Mouse (Mus musculus) thymus, postnatal 0 days (tissue): ENCODE results near the gene Nckap5l. TPM values are rescaled to one million over a fixed set of nuclear protein-coding genes. Genes with fewer than 3 reads are reported as not detected.

Experiments used
- DNase-seq: peaks from one replicate; pipeline ENCODE4 v3.0.0-alpha.2; 2015; ENCODE audit warnings: low spot score
- polyA plus RNA-seq: library from polyadenylated mRNA; unstranded; fragments of >200 nt; fragmentation: Nextera tagmentation; extraction: Ambion mirVana; gene quantifications from 2 replicates; pipeline ENCODE4 v1.2.1, GENCODE M21; 2015

The Nckap5l gene
- 5.7 and 6.0 TPM in 2 replicates for polyA plus RNA-seq

DNA sequence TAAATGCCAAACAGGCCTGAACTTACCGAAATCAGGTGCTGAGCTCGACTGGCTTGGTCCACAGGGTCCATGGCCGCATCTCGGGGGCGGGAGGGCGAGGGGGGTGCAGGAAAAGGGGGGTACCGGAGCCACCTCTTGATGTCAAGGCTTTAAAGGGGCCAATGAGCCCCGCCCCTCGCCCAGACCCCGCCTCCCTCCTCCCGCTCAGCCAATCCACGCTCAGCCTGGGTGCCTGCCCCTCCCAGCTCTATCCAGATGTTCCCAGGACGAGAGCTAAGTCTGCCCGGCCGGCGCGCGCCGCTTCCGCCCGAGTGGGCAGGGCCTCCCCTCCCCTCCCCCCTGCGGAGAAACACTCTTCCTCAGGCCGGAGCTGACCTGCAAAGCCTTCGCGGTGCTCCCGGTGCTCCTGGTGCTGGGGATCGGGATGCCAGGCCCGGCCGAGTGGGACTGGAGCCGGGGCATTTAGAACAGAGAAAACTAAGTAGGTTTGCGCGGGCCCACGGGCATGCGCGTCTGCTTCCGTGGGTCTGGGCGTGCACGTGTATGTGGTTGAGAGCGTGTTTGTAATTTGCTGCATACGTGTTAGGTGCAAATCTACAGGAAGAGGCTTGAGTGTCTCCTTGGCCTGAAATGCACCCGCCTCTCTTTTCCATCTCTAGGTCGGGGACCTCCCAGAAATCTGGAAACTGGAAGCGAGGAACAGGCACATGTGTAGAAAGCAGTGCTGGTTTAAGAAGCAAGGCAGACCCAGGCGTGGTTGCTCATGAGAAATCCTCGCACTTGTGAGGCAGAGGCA lies at the start of gene Nckap5l:
Nckap5l (minus strand) TSS at position 143 of the 796 bp plus-strand sequence.
- peak; percentile 95 for DNase-seq

DNA sequence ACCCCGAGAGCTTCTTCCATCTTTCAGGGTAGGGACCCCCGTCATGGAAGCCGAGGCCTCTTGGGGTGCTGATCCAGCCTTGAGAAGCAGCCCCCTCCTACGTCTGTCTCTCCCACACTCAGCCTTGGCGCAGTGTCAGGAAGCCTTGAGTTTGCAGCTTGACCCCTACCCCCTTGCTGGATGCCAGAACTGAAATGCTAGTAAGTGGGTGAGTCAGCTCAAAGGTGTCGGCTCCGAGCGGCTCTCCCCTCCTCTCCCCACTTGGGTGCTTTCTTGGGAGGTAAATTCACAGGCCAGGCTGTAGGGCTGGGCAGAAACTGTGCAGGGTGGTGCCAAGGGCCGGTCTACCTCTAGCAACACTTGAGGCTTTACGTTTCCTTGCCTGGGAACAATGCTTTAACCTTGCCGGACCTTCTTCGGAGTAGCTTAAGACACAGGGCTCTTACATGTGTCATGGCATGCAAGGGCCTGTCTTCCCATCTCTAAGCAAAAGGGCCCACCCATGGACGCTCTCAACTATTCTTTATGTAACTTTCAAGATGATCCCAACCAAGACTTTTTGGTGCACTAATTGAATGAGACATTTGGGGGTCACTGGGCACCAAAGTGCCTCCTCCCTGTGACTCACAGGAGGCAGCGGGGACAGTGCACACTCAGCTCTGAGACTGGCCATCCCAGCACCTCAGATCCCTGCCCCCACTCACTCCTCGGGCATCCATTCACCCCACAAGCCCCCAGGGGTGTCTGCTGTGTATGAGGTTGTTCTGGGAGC lies 48.0 kb upstream of the Nckap5l start:
- no peak for DNase-seq

DNA sequence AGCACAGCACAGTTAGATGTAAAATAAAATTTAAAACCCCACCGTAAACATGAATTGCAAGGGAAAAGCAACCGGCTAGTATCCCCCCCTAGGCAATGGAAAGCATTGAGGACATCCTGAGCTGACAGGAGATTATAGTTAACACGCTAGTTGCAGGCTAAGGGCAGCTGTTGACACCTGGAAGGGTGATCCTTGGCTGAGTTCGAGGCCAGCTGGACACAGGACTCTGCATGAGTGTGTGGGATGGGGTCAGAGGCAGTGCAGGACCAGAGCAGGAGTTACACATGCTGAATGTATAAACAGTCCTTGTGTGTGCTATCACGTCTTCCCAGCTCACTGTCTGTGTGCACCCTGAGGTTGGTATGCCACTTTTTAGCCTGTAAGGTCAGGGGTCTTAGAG lies 45.7 kb upstream of the Nckap5l start:
- DNase-seq: no peak

DNA sequence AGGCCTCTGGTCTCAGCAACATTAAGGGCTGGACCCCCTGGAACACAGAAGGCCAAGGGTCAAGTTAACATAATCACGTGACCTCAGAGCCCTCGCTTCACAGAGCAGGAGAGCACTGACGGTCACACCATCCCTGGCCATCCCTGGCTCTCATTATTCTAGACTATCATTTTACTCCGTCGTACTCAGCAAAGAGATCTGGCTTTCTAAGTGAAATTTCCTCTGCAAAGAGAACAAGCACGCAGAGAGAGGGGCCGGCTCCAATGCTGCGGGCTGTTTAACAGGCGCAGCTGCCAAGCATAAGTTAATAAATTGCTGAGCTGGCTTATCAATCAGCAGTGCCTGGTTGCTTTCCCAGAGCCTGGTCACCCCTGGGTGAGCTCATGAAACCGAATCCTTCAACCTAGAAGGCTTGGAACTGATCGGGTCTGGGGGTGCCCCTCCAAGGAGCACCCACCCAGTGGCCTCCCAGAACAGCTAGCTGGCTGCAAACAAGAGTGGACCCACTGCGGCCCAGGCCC lies 44.8 kb upstream of the Nckap5l start:
- DNase-seq: no peak

DNA sequence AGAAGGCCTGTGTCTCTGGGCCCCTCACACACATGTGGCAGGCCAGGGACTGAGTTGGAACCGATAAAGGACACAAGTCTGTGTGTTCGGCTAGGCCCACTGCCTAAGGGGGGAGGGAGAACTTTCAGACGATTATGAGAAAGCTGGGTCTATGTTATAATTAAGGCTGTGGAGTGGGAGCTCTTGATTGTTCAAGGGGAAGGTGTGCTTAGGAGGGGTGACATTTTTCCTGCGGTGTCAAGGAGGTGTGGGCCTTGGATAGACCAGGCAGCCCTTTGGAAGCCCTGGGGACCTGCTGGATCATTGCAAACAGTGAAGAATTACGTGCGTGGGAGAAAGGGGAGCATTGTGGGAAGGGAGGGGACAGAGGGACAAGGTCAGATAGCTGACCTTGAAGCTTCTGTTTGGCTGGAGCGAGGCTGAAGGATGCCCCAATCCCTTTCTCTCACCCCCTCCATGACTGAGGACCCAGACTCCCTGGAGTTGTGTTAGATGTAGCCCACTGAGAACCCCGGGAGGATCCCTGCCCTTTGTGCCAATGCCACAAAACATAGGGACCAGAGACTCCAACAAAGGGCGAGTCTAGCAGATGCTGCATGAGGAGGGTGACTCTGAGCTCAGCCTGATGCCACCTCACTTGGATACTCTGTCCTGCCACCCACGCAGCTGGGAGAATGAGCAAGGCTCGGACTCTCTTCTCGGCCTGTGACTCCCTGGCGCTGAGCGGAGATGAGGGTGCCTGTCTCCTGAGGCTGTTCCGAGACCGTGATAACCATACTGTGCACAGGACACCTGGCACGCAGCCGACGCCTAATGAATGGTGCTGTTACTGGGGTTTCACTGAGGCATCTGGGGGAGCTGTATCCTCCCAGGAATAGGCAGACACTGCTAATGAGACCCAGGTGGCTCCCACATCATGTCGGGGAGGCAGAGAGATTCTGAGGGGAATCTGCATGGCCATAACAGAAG lies 44.0 kb upstream of the Nckap5l start:
- no peak for DNase-seq

DNA sequence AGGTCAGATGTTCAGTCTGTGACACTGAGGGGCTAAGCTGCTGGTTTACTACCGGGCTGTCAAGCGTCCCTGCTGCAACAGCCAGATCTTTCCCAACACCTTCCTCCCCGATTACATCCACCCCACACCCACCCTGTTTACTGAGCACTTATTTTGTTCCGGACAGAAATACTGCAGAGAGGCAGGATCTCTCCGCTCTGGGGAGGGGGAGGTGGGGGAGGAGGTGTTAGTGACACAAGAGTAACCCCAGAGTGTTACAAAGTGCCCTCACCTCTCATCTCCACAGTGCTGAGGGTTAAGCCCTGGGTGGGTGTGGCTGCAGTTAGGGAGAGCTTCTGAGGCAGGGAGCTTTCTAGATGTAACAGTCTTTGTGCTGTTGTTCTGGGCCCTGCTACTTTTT lies 42.8 kb upstream of the Nckap5l start:
- no peak for DNase-seq

DNA sequence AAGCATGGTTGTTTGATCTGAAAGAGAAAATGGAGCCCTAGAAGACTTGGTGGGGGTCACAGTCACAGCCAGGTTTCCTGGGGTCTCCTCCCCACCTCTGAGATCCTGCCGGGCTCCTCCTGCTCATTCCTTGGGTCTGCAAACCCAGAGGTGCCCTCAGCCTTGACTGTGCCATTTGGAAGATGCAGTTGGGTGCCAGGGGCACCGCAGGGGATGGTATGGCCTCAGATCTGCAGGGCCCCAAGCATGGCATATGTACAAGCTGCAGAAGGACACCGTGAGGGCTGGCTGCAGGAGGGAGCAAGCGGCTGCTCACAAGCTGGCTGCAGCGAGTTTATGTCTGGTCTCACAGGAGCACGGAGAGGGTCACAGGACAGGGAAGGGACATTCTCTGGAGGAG lies 42.2 kb upstream of the Nckap5l start:
- no peak for DNase-seq

DNA sequence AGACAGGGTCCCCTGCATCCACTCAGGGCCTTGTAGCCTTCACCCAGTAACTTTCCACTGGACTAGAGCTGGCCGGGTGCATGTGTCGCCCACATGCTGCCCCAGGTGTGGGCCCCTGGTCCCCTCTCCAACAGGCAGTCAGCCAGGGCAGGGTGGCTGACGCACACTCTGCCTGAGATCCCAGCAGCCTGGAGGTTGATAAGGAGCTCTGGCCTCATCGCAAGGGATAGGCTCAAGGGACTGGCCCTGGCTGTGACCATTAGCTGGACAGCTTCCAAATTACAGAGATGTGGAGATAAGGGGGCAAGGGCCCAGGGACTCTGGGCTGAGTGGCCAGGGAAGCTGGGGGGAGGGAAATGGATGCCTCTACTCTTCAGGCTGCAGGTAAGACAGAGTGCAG lies 41.2 kb upstream of the Nckap5l start:
- DNase-seq: no peak

DNA sequence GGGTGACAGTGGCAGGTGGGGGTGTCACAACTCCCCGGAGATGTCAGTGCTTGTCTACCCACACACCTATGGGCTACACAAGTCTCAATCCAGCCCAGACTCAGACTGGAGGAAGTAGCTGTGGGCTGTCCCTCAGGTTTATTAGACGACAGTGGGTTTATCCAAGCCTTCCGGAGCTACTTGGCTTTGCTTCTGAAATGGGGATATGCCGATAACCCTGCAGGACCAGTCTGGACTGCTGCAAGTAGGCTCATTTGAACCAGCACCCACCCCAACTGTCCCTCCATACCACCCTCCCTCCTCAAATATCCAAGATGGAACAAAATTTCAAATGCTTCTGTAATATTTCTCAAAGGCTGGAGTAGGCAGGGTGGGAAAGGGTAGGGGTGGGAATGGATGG lies 40.8 kb upstream of the Nckap5l start:
- no peak for DNase-seq

DNA sequence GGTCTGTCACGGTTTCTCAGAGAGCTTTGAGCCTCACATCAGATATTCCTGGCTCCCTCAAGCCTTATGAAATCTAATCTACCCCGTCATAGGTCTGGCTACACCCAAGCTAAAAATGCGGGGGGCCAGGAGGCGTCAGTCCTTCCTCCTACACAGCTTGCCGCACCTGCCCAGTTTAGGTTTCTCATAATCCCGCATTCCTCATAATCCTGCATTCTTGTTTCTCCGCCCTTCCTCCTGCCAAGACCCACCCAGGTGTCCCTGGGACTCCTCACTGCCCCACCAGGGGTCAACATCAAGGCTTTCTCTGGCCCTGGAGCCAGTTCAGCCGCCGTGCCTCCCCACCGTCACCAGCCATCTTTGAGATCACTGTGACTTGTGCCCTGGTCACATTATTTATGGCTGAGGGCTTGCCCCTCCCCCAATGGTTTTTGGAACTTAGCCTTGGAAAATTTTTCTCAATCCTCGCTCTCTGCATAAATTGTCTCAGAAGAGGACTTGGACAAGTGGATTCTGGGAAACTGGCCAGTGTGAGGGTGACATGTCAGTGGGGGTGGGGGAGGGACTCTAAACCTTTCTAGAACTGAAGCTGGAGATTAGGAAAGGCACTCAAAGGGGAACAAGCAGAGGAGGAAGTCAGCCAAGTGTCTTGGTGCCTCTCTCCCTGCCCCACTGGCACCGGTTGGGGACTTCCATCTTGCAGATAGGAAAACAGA lies 40.1 kb upstream of the Nckap5l start:
- no peak for DNase-seq

DNA sequence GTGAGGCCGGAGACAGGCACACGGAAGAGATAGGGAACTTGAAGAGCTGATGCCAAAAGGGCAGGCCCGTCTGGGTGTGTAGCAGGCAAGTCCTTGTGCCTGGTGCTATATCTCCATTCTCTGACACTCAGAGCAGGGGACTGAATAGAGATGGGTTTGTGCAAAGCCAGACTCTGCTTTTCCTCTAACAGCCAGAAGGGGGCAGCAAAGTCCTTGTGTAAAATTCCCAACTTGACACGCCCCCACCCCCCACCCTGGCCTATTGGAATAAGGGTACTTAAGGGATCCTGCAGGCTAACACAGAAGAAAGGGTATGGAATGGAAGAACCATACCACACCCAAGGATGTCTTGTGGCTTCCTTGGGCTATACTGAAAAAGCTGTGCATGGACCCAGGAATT lies 39.5 kb upstream of the Nckap5l start:
- peak; percentile 56 for DNase-seq

DNA sequence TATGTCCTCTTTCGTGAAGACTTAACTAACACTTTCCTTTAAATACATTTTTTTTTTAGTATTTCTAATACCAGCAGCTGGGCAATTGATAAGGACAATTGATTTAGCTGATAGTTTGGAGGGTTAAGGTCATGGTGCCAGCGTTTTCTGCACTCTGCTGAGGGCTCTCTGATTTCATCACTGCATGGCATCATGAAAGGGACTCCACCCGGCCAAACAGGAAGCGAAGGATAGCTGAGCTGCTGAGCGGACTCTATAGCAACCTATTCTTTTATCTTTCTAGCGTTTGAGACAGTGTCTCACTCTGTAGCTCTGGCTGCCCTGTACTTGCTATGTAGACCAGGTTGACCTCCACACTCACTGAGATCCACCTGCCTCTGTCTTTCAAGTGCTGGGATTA lies 27.2 kb upstream of the Nckap5l start:
- DNase-seq: no peak

DNA sequence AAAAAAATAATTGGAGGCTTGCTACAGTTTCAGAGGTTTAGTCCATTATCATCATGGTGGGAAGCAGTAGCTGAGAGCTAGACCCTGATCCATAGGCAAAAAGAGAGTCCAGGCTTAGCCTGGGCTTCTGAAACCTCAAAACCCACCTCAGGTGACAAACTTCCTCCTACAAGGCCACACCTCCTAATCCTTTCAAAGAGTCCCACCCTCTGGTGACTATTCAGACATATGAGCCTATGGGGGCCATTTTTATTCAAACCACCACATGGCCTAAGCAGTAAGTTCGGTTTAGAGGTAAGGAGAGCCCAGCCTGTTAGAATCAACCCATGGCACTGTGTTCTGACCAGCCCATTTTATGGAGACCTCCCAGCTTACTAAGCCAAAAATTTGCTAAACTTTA lies 18.3 kb upstream of the Nckap5l start:
- DNase-seq: no peak

DNA sequence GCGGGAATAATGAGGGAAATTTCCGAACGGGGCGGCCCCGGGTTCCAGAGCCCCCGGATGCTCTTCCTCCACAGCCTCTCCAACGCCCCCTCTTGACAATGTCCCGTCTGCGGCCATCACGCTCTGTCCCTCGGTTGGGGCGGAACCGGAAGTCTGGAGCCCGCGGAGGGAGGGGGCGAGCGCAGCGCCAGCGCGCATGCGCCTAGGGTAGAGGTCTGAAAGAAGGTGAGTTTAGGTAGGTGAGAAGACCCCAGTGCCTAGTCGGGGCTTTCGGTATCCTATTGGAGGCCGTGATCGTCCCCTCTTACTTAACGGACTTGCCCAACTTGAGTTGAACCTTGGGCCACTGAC lies 17.0 kb upstream of the Nckap5l start, which contains the start of gene Bcdin3d:
Bcdin3d (minus strand) TSS at position 155 of the 351 bp plus-strand sequence.
- DNase-seq: peak; percentile 89

DNA sequence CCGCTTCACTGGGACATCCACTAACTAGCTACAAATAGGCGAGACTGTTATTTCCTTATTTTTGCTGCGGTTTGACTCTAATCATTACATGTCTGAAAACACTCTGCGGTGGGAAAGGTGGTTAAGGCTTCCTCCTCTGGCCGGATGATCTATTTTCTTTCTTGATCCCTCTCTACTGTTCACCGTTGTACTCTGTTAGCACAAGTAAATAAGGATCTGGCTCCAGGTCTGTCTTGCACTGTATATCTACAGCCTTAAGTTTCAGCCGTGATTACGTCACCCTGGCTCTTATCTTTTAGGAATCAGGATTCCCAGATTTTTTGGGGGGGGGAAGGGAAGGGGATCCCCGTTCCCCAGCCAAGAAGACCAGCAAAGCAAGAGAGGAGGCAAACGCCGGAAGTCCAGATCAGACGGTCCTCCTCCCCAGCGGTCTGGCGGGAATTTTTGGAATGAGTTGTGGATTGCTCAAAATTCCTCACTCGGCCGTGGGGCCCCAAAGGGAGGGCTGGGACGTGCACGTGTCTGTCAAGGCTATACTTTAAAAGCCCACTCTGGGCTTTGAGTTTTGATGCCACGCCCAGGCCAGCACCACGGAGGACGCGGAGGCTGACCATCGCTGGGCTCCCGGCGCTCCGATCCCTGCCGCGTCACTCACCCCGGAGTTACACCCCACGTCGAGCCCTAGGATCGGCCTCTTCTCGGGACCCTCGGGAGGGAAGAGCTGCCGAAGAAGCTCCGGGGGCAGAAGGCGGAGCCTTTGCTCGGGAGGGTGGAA lies 16.4 kb upstream of the Nckap5l start:
- no peak for DNase-seq

DNA sequence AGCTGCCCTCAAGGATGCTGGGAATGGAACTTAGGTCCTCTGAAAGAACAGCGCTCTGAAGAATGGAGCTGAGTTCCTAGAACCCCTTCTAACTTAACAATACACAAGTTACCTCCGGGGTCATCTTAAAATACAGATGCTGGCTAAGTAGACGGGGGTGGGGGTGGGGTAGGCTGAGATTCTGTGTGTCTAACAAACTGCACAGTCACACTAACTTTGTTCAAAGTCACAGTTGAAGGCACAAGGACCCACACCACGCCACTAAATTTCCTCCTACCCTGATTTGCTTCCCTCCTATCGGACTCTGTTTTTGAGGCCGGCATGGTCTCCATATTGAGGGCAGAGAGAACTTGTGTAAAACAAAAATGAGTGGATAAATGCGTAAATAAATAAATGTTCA lies 15.4 kb upstream of the Nckap5l start:
- DNase-seq: no peak

DNA sequence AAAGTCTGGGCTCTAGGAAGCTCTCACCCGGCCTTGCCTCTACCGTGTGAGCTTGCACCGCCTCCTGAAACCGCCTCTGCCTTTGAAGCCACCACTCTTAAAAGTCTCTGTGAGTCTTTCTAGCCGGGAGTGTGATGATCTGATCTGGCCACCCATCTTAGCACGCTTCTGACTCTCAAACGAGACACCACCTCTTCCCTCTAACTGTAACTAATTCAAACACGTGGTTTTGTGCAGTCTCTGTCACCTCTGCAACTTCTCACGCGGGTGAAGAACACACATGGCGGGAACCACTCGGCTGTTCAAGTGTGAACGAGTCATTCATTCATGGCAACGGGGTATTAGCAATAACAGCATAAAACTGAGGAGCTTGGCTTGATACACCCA lies 14.1 kb upstream of the Nckap5l start:
- DNase-seq: peak; percentile 37

DNA sequence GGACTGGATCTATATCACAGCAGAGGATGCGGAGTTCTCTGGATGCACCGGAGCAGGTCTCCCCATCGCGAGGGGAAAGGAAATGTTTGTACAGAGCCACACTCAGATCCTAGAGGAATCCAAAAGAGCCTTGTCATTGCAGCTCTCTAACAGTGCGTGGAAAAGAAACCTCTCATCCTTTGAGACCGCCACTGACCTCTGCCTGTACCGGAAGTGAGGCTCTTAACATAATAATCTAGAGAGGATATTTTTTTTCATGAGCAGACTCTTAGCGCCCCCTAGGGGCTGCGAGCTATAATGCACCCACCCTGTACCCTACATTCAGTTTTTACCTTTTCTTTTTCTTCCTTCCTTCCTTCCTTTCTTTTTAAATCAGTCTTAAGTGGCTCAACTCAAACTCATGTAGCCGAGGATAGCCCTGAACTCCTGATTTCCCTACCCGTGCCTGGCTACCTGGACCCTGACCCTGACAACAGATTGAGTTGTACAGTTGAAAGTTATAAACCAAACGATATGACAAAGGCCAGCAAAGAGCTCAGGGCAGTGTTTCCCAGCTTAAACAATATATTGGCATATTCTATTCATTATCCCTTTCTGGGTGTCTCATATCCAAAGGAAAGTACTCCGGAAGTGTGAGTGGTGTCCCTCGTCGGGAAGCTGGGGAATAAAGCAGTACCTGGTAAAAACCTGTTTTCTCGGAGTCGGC lies 13.6 kb upstream of the Nckap5l start:
- peak; percentile 66 for DNase-seq

DNA sequence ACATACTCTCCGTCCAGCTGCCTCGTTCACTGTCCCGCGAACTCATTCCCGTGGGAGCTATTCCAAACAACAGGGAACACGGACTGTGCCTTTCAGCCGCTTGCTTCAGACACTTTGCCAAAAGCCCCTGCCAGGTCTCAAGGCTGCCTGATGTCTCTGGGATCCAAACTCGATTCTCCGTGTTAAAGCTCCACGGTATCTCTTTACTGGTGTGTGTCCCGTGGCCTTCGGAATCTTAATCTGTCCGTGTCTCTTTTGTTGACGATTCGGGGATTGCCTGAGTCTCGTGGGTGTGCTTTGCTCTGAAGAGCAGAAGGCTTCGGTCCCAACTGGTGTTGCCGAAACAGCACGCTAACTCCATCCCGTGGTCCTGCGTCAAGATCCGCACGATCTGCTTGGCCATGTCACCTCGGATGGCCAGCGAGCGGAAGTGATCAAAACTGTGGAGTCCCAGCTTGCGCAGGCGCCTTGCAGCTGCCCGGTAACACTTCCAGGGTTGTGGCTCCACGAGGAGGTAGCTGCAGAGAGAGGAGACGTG lies 12.7 kb upstream of the Nckap5l start:
- no peak for DNase-seq
